Mouse (Mus musculus) spleen, postnatal 36 days (tissue): ENCODE results near the gene Hmmr.
"Not testable (repeated sequence)": the region's sequence is repeated elsewhere in the genome, so short reads cannot be mapped to it uniquely, and the experiment has no call there.

Experiments used
- DNase-seq, 2 experiments: peaks; one replicate each; pipeline ENCODE4 v3.0.0; 2022; ENCODE audit warnings: low spot score in 2 of 2, mixed read lengths in 1 of 2

Hmmr gene

DNA sequence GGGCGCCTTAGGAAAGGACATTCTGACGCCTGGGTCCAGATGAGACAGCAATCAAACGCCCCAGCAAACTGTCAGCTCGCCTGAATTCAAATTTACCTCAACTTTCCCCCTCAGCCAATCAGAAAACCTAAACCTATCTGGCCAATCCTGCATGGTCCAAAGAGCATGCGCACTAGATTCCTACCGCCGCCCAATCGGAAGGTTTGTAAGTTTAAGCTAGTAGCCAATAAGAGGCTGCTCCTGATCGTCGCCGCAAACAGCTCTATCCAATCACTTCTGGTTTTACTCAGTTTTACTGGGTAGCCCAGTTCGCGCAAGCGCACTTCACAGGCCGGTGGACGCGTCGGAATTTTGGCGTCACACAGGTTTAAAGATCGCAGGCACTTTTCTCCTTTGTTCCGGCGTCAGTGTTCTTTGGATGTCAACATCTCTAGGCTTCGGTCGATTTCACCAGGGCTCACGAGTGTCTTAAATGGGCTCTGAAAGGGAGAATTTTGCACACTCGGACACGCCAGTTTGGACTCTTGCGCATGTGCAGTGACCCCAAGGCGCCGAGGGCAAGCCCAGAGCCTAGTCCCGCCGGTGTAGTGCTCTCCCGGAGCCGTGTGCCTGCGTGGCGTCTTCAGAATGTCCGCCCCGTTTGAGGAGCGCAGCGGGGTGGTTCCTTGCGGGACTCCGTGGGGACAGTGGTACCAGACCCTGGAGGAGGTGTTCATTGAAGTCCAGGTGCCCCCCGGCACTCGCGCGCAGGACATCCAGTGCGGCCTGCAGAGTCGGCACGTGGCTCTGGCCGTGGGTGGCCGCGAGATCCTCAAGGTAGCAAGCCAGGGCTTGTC, at the start of gene Hmmr, which contains the start of gene Nudcd2:
TSS of gene Hmmr (minus strand) at position 84 of the 836 bp plus-strand sequence.
TSS of gene Nudcd2 (plus strand) at position 329 of the 836 bp plus-strand sequence.
- peak; percentile 91 to 96 for DNase-seq

DNA sequence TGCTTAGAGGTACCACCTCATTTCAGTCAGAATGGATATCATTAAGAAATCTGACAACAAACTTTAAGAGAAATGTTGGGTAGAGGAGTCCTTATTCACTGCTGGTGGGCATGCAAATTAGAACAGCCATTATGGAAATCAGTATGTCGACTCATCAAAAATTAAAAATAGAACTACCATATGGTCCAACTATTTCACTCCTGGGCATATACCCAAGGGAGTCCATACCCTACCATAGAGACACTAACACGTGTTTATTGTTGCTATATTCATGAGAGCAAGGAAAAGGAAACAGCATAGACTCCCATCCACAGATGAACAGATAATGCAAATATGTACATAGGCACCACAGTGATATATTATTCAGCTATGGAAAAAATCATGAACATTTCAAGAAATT, 48.6 kb upstream of the Hmmr start:
- DNase-seq: no peak

DNA sequence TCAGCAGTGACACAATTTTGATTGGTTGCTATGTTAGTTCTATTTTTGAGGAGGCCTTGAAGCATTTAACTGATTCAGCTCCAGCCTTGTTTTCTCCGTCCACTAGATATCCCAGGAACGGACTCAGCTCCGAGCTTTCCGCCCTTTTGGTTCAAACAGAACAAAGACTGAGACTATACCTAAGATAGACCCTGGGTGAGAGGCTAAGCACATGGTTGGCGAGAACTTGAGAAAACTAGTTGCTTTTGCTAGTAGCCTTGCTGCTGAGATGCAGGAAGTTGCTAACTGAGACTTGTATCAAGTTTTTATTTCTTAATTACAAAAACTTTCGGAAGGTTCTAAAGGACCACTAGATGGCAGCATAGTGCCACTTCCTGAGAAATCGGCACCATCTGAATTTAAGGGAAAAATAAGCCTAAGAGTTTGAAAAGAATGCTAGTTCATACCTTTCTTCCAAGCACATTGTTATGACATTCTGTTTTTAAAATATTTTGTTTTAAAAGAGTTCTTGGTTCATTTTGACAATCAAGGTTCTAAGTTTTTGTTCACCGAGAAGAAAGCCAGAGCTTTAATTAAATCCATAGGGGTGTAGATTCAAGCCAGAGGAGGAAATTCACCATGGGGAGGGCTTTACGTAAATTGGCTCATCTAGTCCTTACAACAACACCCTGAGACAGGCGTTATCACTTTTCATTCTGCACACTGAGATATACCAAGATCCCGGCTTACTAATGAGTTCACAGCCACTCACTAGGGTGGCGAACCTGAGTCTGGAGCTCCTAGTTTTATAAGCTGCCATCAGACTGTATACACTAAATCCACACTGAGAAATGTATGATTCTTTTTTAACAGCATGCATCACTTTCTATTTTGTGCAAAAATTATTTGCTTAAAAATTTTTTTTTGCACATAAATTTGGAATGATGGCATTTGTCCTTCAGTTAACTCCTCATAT, 42.4 kb upstream of the Hmmr start:
- no peak for DNase-seq

DNA sequence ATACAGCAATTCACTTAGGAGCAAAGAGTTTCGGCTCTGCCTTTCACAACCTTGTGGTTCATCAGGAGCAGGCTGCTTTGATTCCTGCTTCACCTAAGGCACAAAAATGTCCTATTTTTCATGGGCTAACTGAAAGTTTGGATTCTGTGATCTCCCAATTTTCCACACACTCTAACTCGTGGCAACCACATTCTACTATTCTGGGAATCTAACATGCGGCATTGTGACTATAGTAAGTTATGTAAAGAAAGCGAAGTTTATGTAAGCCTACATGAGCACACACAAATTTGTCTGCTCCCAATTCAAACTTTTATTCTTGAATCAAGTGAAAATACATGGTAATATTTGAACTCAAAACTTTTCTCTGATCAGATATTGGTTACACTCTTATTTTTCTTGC, 31.5 kb upstream of the Hmmr start:
- DNase-seq: no peak

DNA sequence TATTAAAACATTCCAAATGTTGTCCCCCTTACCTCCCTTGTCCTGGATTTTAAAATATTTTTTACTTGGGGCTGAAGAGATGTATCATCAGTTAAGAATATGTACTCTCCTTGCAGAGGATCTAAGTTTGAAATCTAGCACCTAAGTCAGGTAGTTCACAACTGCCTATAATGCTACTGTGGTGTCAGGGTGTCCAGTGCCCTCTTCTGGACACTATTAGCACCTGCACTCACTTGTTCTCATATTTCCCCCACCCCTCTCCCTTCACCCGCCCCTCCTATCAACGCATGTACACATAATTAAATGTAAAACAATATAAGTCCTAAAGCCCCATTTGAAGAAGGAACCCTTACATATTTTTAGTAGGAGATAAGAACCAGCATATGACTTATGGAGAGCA, 30.2 kb upstream of the Hmmr start:
- no peak for DNase-seq

DNA sequence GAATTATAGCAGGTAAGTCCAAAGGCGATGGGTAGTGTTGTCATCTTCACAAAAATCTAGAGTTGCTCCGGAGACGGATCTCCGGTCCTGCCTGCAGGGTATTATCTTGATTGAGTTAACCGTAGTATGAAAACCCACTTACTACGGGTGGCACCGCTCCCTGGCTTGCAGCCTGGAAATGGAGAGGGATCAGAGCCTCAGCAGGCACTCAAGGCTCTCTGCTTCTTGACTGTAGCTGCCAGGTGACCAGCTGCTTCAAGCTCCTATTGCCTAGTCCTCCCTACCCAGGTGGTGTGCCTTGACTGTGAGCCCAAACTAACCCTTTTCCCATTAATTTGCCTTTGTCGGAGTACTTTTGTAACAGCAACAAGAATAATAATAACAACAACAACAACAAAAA, 26.7 kb upstream of the Hmmr start:
- DNase-seq: no peak

DNA sequence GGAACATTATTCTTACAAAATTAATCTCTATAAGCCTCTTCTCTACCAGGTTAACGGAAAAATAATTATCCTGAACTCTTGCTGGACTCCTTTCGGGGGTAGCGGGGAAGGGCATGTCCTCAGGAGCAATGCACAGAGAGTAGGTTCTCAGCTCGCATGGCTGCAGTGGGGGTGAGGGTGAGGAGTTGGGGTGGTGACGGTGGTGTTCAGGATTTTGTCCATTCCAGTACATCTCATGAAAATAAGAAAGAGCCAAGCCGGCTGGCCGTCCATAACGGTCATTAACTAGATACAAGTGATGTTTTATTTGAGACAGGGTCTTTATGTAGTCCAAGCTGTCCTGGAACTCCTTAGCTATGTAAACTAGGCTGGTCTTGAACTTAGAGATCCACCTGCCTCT, 22.7 kb upstream of the Hmmr start:
- DNase-seq: no peak

DNA sequence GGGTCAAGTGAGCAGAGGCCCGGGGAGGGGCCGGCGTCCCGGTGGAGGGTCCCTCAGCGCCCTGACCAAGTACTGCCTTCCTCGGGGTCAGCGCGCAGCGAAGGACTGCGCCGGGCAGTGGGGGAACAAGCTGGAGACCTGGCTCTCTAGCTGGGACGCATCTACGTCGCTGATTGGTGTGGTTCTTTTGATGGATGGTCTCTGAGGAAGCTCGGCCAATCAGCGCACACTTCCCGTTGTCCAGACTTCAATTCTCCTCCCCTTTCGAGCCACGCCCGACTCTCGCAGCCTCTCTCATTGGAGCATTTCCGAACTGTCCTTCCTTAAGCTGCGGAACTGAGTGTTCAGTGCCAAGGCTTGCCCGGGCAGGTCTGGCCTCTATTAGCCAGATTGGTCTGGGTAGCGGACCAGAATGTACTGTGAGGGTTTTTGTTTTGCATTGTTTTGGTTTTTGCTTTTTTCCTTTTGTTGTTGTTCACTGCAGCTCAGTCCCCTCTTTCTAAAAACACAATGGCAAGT, 21.9 kb upstream of the Hmmr start, which contains the start of gene Ccng1:
TSS of gene Ccng1 (minus strand) at position 203 of the 519 bp plus-strand sequence.
- DNase-seq: peak; percentile 93 to 94

DNA sequence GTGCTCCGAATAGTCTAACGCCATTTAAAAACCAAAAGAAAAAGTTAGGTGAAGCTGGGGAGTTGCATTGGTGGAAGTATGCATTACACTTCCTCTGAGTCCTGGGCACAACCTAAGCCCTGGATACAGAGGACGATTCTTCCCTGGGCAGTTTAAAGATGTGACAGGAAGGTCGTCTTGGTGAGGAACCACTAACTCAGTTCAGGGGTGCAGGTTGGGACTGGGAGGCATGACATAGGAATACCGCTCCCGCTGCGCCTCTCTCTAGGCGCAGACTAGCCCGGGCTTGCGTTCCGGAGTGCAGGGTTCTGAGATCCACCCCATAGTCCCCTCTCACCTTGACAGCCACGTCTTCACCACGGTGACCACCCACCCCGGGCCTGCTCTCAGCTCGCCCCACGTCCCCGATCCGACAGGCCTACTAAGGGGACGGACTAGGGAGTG, 21.5 kb upstream of the Hmmr start:
- DNase-seq: no peak

DNA sequence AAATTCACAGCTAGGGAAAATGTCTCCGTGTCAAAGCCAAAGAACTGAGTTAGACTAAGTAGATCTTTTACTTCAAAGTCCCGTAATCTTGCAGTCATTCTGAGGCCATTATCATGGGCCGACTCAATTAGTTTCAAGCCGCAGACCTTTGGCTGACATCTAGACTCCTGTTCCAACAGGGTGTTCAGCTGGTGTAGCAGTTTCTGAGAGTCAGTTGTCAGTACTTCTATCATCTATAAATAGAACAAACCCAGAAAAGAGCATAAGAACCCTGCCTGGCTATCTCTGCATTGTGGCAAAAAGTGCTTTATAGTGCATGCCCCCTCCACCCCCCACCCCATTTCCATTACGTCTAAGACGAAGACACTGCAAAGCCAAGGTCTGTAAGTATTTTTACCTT, 20.6 kb upstream of the Hmmr start:
- DNase-seq: no peak

DNA sequence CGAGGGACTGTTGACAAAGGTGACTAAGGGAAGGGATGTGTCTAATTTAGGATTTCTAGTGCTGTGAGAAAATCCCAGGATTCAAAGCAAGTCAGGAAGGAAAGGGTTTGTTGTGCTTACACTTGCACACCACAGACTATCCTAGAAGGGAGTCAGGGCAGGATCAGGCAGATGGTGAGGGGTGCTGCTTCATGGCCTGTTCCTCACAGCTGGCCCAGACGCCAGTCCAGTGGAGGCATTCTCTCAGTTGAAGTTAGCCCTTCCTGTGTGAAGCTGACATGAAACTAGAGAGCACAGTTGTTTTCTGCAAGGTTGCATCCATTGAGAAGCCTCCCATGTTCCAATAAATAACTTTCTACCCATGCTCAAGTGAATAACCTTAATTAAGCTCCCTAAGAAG, 14.5 kb upstream of the Hmmr start:
- no peak for DNase-seq

DNA sequence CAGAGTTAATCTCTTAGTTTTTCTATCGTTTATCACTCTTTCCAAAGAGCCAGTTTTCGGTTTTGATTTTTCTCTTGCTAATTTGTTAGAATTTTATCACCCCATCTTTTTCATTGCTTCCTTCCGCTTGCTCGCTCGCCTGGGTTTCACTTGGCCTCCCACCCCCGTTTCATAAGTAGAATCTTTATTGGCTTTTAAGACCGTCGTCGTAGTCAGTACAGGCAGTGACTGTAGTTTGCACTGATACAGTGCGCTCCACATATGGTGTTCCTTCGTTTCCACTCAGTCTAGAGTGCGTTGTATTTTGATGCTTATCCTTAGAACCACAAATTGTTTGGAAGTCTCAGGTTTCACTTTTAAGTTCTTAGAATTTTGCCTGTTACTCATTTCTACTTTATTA, 13.1 kb upstream of the Hmmr start:
- no peak for DNase-seq

DNA sequence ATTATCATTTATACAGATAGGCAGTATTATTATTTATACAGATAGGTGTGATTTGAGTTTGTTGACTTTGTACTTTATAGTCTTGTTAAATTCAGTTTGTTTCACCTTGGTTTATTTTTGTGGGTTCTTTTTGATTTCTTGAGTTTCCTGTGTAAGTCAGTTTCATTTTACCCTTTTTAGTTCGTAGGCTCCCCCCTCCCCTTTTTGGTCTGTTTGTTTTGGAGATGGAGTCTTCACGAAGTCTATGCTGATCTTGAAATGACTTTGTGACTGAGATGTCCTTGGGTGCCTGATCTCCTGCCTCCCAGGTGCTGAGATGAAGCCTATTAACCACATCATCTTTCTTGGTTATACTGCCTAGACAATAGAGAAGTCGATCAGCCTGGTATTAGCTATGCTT, 11.1 kb upstream of the Hmmr start:
- DNase-seq: no peak

DNA sequence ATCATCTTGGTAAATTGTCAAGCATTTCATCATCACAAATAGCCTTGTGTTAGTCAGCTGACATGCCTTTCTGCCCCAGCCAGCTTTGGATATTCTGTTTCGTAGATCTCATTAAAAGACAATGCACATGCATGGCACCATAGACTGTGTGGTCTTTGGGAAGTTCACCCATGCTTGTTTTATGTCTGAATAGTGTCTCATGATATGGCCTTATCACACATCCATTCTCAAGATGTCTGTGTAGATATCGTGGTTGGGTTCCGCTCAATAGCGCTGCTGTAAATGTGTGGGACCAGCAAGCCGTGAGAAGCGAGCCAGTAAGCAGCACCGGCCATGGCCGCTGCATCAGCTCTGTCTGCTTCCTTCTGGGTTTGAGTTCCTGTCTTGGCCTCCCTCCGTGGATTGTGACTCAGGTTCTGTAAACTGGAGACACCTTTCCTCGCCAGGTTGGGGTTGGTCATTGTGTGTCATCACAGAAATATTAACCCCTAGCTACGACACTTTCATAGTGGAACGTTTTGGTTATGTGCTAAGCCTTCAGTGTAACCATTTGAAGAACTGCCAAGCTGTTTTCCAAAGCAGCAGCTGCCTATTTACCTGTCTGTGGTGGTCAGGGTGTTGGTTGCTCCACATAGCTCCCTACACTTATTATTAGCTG, 8.5 kb upstream of the Hmmr start:
- DNase-seq: no peak

DNA sequence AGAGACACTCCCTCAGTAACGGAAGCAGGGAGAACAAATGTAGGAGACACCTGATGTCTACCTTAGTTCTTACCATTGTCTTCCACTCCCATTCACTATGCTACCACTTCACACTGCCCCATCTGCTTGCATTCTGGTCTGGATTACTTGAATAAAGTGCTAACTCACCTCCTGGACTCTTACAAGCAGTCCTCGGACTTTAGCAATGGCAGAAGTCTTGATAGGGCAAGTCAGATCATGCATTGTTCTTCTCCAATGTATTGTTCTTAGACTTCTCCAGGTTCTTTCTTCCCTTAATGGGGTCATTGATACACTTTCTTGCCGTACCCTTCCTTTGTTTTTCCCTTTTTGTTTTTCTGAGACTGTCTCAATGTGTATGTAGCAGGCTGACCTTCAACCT, 4.1 kb upstream of the Hmmr start:
- DNase-seq: no peak

DNA sequence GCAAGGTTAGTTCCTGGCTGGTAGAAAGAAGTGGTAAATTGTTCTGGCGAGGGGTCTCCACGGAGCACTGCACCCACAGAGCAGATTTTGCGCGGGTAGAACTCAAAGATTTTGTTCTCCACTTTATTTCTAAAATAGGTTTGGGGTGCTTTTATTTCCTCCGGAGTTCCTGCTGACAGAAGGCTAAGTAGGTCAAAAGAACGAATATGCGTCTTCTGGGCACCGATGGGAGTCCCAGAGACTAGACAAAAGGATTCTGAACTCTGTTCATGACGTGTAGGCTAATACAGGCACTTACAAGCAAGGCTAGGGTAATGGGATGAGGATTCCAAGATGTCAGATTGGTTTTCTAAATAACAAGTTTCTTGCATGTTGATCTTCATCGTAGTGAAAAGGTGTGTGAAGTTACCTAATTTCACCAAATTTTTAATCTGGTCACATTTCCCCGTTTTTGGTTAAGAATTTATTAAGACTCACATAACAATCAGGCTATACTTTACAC, 1.1 kb upstream of the Hmmr start:
- no peak for DNase-seq

DNA sequence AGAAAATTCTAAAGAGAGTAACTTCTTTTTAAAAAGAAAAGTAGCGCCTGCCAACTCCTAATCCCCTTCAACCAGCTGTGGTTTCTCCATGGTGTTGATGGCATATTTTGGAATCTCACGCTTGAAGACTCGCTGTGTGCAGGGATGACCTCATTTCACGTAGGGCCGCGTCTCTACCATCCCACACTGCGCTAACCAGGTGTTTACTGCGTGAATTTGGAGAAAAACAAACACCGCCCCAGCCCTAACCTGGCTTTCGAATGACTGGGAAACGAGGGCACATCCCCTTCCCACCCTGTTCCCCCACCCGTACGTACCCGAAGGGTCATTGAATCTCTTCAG, 254 bp downstream of the Hmmr start:
- no peak for DNase-seq

DNA sequence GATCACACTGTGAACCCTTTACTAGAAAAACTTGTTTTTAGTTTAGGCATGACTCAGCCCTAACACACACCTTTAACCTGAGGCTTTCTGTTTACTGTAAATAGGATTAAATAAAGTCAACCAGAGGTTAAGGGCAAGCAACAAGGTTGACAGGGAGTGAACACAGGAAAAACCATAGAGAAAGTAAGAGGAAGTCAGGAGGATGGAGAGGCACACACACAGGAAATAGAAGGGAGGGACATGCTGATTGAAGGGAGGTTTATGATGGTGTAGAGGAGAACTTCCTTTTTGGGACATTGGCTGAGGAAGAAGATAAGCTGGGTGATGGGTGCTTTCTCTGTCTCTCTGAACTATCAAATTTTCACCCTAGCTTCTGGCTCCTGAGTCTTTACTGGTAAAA, 14.9 kb downstream of the Hmmr start:
- DNase-seq: no peak

DNA sequence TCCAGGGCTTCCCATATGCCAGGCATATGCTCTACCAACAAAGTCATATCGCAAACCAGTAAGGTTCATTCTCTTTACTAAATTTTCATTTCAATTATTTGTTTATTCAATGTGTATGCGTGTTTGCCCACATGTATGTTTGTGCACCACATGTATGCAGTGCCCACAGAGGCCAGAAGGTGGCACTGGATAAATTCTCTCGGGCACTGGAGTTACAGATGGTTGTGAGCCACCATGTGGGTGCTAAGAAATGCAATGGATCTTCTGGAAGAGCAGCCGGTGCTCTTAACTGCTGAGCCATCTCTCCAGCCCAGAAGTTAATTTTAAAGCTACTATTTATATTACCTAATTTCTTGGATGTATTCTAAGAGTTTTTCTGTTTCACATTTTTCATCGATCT, 17.7 kb downstream of the Hmmr start:
- DNase-seq: no peak

DNA sequence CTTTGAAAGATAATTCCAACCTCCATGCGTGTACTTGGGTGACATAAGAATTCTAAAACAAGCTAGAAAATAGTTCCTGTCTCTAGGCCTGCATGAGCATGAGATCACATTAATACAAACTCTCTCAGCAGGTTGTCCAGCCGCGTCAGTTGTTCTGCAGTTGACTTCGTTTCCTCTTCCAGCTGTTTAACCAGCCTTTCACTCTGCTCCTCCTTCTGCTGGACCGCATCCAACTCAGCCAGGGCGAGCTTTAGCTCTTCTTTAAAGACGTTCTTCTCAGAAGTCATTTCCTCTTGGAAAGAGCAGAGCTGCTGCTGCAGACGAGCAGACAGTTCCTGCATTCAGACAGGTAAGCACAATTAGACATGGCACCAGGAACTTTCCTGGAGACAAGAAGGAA, 19.4 kb downstream of the Hmmr start:
- DNase-seq: no peak

DNA sequence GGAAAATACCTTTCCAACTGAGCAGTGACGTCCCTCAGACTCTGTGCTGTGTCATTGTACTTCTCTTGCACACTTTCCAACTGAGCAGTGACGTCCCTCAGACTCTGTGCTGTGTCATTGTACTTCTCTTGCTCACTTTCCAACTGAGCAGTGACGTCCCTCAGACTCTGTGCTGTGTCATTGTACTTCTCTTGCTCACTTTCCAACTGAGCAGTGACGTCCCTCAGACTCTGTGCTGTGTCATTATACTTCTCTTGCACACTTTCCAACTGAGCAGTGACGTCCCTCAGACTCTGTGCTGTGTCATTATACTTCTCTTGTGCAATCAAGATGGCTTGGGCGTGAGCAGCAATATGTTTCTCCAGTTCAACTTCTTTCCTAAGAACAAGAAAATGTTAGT, 23.3 kb downstream of the Hmmr start:
- DNase-seq: not testable (repeated sequence)

DNA sequence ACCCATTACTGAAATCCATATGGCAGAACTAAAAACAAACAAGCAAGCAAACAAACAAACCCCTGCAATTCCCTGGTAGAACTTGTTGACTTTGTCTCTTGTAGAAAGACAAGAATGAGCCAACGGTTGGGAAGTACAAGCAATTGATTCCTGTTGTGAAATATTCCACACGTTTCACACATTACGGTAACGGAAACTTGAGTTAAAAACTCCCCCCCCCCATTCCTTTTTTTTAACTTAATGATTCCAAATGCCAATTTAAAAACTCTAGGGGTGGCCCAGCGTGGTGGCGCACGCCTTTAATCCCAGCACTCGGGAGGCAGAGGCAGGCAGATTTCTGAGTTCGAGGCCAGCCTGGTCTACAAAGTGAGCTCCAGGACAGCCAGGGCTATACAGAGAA, 38.1 kb downstream of the Hmmr start, which contains the start of gene Mat2b:
TSS of gene Mat2b (minus strand) at position 101 of the 400 bp plus-strand sequence.
- DNase-seq: no peak
